Mouse (Mus musculus): ENCODE results near the gene Vmn1r123. TPM values are rescaled to one million over a fixed set of nuclear protein-coding genes. Genes with fewer than 3 reads are reported as not detected.
"Not testable (repeated sequence)": the region's sequence is repeated elsewhere in the genome, so short reads cannot be mapped to it uniquely, and the experiment has no call there.

Vmn1r123 gene
- not detected in 2 replicates for polyA plus RNA-seq (2014; fragmentation: Nextera tagmentation; extraction: Ambion mirVana)

GRCm38 (mm10) chr7:21161885-21162284, at the start of gene Vmn1r123:
TSS of gene Vmn1r123 (plus strand) at chr7:21162185.
- not testable (repeated sequence) for H3K4me1 ChIP-seq (replicated peaks; ENCODE audit: control insufficient read depth, insufficient read depth, low read length); DNase-seq (ENCODE audit: low spot score); H3K9me3 ChIP-seq (ENCODE audit: control insufficient read depth, low read length); H3K27me3 ChIP-seq (ENCODE audit: control insufficient read depth, insufficient read depth, low read length); H3K27ac ChIP-seq; ATAC-seq (ENCODE audit: low FRiP score); H3K4me3 ChIP-seq (replicated peaks; ENCODE audit: low read length); H3K4me2 ChIP-seq (replicated peaks); H3K9ac ChIP-seq; H3K36me3 ChIP-seq (replicated peaks; ENCODE audit: control insufficient read depth, insufficient read depth)
- WGBS = 22% methylated on average over 1 of the region's 3 CpGs

GRCm38 (mm10) chr7:21134028-21134427, 28.0 kb upstream of the Vmn1r123 start, which contains the start of gene Vmn1r122:
TSS of gene Vmn1r122 (minus strand) at chr7:21134128.
- not testable (repeated sequence) for H3K4me1 ChIP-seq (replicated peaks; ENCODE audit: control insufficient read depth, insufficient read depth, low read length); DNase-seq (ENCODE audit: low spot score); H3K4me2 ChIP-seq (replicated peaks); H3K9me3 ChIP-seq (ENCODE audit: control insufficient read depth, low read length); H3K9ac ChIP-seq; H3K27me3 ChIP-seq (ENCODE audit: control insufficient read depth, insufficient read depth, low read length); H3K36me3 ChIP-seq (replicated peaks; ENCODE audit: control insufficient read depth, insufficient read depth); H3K27ac ChIP-seq; H3K4me3 ChIP-seq (replicated peaks; ENCODE audit: low read length); ATAC-seq (ENCODE audit: low FRiP score)
- WGBS = 70% methylated on average over 2 of the region's 3 CpGs

- H3K27ac ChIP-seq; H3K4me2 ChIP-seq (replicated peaks); DNase-seq (ENCODE audit: low spot score); H3K4me3 ChIP-seq (replicated peaks; ENCODE audit: low read length); H3K9ac ChIP-seq; ATAC-seq (ENCODE audit: low FRiP score); H3K27me3 ChIP-seq (ENCODE audit: control insufficient read depth, insufficient read depth, low read length); H3K36me3 ChIP-seq (replicated peaks; ENCODE audit: control insufficient read depth, insufficient read depth); H3K4me1 ChIP-seq (replicated peaks; ENCODE audit: control insufficient read depth, insufficient read depth, low read length); H3K9me3 ChIP-seq (ENCODE audit: control insufficient read depth, low read length): not testable (repeated sequence)
- WGBS = 29% methylated on average over 1 of the region's 2 CpGs
Observed at GRCm38 (mm10) chr7:21190323-21190722, 28.3 kb downstream of the Vmn1r123 start, which contains the start of gene Gm5157. TSS of gene Gm5157 (minus strand) at chr7:21190423.

Other genes starting within 250 kb of the Vmn1r123 start
- not detected in 2 replicates for gene Vmn1r118, start 249.8 kb upstream of the Vmn1r123 start, polyA plus RNA-seq (2014; fragmentation: Nextera tagmentation; extraction: Ambion mirVana)
- not detected in 2 replicates for gene Vmn1r119, start 149.7 kb upstream of the Vmn1r123 start, polyA plus RNA-seq (2014; fragmentation: Nextera tagmentation; extraction: Ambion mirVana)
- gene Vmn1r120, start 108.4 kb upstream of the Vmn1r123 start, polyA plus RNA-seq (2014; fragmentation: Nextera tagmentation; extraction: Ambion mirVana) = not detected in 2 replicates
- not detected in 2 replicates for gene Vmn1r121, start 63.7 kb upstream of the Vmn1r123 start, polyA plus RNA-seq (2014; fragmentation: Nextera tagmentation; extraction: Ambion mirVana)
- not detected in 2 replicates for gene Vmn1r122, start 28.1 kb upstream of the Vmn1r123 start, polyA plus RNA-seq (2014; fragmentation: Nextera tagmentation; extraction: Ambion mirVana)
- gene Gm5157, start 28.2 kb downstream of the Vmn1r123 start, polyA plus RNA-seq (2014; fragmentation: Nextera tagmentation; extraction: Ambion mirVana) = not detected in 2 replicates
- not detected in 2 replicates for gene Vmn1r124, start 98.4 kb downstream of the Vmn1r123 start, polyA plus RNA-seq (2014; fragmentation: Nextera tagmentation; extraction: Ambion mirVana)
- not detected in 2 replicates for gene Vmn1r125, start 110.0 kb downstream of the Vmn1r123 start, polyA plus RNA-seq (2014; fragmentation: Nextera tagmentation; extraction: Ambion mirVana)
- gene Vmn1r126, start 139.3 kb downstream of the Vmn1r123 start, polyA plus RNA-seq (2014; fragmentation: Nextera tagmentation; extraction: Ambion mirVana) = not detected in 2 replicates
- gene Vmn1r127, start 157.7 kb downstream of the Vmn1r123 start, polyA plus RNA-seq (2014; fragmentation: Nextera tagmentation; extraction: Ambion mirVana) = not detected in 2 replicates
- not detected in 2 replicates for gene Vmn1r128, start 187.2 kb downstream of the Vmn1r123 start, polyA plus RNA-seq (2014; fragmentation: Nextera tagmentation; extraction: Ambion mirVana)
- gene Vmn1r129, start 199.1 kb downstream of the Vmn1r123 start, polyA plus RNA-seq (2014; fragmentation: Nextera tagmentation; extraction: Ambion mirVana) = not detected in 2 replicates